Mouse (Mus musculus): ENCODE results near the gene Dgcr2. TPM values are rescaled to one million over a fixed set of nuclear protein-coding genes. Genes with fewer than 3 reads are reported as not detected.
A peak's percentile ranks its signal among the peaks of the same experiment; 100 is the strongest.

The Dgcr2 gene
- polyA plus RNA-seq, 1 experiment = 6.8 TPM

DNA sequence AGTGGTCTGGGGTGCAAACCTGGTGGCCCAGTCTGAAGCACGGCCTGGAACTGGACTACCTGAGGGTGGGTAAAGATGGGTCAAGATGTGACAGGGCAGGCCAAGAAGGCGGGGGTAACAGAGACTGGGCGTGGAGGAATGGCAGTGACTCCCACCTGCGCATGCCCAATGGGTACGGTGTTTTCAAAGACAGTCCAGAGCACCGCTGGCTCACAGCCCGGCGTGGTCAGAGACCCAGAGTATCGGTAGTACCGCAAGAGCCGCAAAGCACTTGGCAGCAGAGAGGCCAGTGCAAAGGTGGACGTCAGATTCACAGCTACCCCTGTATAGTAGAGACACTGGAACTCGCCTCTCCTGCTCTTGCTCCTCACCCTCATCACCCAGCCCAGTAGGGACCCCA, 62.9 kb downstream of the Dgcr2 start:
- TF ChIP-seq FLI1 (IDR thresholded peaks at IDR 0.05; ENCODE audit: low read length) = no peak
- H3K4me3 ChIP-seq (replicated peaks) = no peak overlapping the region
- H3K36me3 ChIP-seq (replicated peaks; ENCODE audit: low read length) = peaks cover 12% of the 10 kb centered on the region
- peaks cover 82% of the 10 kb centered on the region for H3K27me3 ChIP-seq (replicated peaks)
- H3K4me1 ChIP-seq = peaks cover 25% of the 10 kb centered on the region
- H3K9me3 ChIP-seq = no peaks in the 10 kb centered on the region; the same call in 1 of the 2 replicates

DNA sequence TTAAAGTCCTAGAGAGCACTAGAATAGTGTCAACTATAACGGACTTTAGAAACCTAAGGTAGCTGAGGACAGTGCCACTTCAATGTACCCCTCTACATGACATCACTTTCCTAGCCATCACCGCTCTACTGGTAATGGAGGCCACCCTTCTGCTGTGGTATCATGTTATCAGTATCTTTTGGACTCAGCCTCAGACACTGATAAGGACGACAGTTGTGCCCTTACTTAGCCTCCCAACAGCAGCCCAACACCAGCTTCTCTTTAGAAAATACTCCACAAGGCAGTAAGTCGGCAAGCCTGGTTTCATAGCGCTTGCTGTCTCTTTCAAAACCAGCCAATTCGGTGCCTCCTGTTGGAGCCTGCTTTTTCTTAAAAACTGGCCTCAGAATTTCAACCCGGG, 63.8 kb downstream of the Dgcr2 start:
- Histone ChIP-seq H3K27me3 (replicated peaks) (peaks cover 92% of the 10 kb centered on the region), H3K4me1 (peaks cover 25% of the 10 kb centered on the region), H3K9me3 (no peaks in the 10 kb centered on the region; the same call in 1 of the 2 replicates), H3K36me3 (replicated peaks; ENCODE audit: low read length) (peaks cover 3% of the 10 kb centered on the region), H3K4me3 (replicated peaks) (no peak overlapping the region)
- no peak for TF ChIP-seq GATA1 (IDR thresholded peaks at IDR 0.05; ENCODE audit: borderline replicate concordance, low read length)
- no peak for TF ChIP-seq FLI1 (IDR thresholded peaks at IDR 0.05; ENCODE audit: low read length)

DNA sequence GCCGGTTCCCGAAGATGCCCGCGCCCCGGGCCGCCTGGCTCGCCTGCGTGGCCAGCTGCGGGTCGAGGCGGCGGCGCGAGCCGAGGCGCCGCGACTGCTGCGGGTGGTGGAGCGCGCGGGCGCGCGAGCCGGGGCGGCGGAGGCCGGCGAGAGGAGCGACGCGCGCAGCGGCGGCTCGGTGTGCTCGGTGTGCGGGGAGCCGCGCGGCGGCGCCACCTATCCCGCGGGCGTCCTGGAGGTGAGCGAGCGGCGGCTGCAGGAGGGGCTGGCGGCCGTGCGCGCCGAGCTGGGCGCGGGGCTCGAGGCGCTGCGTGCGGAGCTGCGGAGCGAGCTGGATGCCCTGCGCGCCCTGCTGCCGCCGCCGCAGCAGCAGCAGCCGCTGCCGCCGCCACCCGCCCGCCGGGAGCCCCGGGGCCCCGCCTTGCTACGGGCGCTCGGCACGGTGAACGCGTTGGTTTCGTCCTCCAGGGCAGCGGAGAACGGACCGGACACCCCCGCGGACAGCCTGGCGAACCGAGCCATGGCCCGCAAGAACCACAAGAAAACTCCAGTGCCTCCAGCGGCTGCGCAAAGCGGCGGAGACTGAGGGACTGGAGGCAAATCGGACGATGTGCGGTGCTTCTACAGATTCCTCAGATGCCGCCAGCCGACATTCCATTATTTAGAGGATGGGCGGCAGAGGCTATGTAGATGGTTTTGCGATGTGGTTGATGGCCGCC, 64.5 kb downstream of the Dgcr2 start:
- H3K27me3 ChIP-seq (replicated peaks) = peaks cover 99% of the 10 kb centered on the region
- no peaks in the 10 kb centered on the region for H3K36me3 ChIP-seq (replicated peaks; ENCODE audit: low read length)
- H3K9me3 ChIP-seq = no peaks in the 10 kb centered on the region; the same call in 1 of the 2 replicates
- H3K4me3 ChIP-seq (replicated peaks) = peak overlapping the region; percentile 83
- no peak for TF ChIP-seq FLI1 (IDR thresholded peaks at IDR 0.05; ENCODE audit: low read length)
- H3K4me1 ChIP-seq = peaks cover 25% of the 10 kb centered on the region

DNA sequence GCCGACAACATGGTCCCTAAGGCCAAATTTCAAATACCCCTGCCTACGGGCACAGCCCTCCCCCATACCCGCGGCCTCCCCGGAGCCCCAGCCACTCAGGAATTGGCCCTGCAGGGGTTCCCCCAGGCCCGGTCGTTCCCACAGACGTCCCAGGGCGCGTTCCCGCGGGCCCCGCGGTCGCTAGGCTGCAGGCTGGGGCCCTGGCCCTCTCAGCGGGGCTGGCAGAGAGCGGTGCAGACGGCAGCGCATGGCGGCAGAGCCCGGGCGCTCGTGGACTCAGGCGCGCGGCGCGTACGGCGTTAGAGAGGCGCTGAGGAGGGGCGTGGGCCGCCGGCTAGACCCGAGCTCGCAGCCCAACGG, 65.1 kb downstream of the Dgcr2 start:
- Histone ChIP-seq H3K4me3 (replicated peaks) (peak overlapping the region; percentile 83), H3K9me3 (no peaks in the 10 kb centered on the region; the same call in 1 of the 2 replicates), H3K4me1 (peaks cover 28% of the 10 kb centered on the region), H3K36me3 (replicated peaks; ENCODE audit: low read length) (no peaks in the 10 kb centered on the region), H3K27me3 (replicated peaks) (peaks cover 100% of the 10 kb centered on the region)
- TF ChIP-seq GATA1 (IDR thresholded peaks at IDR 0.05; ENCODE audit: borderline replicate concordance, low read length) = no peak
- no peak for TF ChIP-seq FLI1 (IDR thresholded peaks at IDR 0.05; ENCODE audit: low read length)

DNA sequence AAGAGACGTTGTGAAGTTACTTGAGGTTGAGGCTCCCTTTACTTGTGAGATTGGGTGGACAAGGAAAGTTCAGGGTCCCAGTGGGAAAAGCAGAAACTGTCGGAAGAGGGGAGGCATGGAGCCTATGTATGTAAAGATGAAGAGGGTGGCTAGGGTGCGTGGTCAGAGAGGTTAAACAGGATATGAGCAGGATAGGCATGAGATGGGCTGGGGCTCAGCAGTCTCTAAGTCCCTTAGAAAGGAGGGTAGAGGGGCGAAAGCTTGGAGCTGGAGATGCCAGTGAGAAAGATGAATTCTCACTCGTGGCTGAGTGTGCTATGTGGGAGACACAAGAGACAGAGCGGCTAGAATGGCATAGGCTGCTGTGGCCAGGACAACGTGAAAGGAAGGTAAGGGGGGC, 65.5 kb downstream of the Dgcr2 start, which contains the start of gene B830017H08Rik:
Gene B830017H08Rik (plus strand): TSS at position 301 of the 400 bp plus-strand sequence.
- Histone ChIP-seq H3K36me3 (replicated peaks; ENCODE audit: low read length) (no peaks in the 10 kb centered on the region), H3K4me1 (peaks cover 32% of the 10 kb centered on the region), H3K4me3 (replicated peaks) (peak within 1 kb of the TSS; percentile 83), H3K27me3 (replicated peaks) (peaks cover 100% of the 10 kb centered on the region), H3K9me3 (no peaks in the 10 kb centered on the region; the same call in 1 of the 2 replicates)
- TF ChIP-seq GATA1 (IDR thresholded peaks at IDR 0.05; ENCODE audit: borderline replicate concordance, low read length) = no peak
- no peak for TF ChIP-seq FLI1 (IDR thresholded peaks at IDR 0.05; ENCODE audit: low read length)

DNA sequence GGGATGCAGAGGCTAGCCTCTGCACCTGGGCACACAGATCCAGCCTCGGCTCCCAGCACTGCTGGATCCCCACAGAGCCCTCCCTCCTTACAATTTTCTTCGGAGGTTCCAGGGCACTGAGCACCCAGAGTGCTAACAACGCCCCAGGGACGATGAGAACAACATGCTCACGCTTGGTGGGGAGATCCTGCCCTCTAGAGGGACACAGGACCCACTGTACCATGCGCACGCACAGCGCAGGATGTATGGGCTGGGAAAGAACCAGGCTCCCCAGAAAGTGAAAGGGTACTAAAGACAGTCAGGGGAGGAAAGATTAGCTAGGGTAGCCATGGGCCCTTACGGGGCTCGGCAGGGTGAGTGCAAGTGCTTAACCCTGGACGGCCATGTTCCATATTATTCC, 66.6 kb downstream of the Dgcr2 start:
- Histone ChIP-seq H3K4me1 (peaks cover 36% of the 10 kb centered on the region), H3K4me3 (replicated peaks) (no peak overlapping the region), H3K9me3 (no peaks in the 10 kb centered on the region; the same call in 1 of the 2 replicates), H3K36me3 (replicated peaks; ENCODE audit: low read length) (no peaks in the 10 kb centered on the region), H3K27me3 (replicated peaks) (peaks cover 100% of the 10 kb centered on the region)
- TF ChIP-seq GATA1 (IDR thresholded peaks at IDR 0.05; ENCODE audit: borderline replicate concordance, low read length) (no peak), FLI1 (IDR thresholded peaks at IDR 0.05; ENCODE audit: low read length) (no peak)

DNA sequence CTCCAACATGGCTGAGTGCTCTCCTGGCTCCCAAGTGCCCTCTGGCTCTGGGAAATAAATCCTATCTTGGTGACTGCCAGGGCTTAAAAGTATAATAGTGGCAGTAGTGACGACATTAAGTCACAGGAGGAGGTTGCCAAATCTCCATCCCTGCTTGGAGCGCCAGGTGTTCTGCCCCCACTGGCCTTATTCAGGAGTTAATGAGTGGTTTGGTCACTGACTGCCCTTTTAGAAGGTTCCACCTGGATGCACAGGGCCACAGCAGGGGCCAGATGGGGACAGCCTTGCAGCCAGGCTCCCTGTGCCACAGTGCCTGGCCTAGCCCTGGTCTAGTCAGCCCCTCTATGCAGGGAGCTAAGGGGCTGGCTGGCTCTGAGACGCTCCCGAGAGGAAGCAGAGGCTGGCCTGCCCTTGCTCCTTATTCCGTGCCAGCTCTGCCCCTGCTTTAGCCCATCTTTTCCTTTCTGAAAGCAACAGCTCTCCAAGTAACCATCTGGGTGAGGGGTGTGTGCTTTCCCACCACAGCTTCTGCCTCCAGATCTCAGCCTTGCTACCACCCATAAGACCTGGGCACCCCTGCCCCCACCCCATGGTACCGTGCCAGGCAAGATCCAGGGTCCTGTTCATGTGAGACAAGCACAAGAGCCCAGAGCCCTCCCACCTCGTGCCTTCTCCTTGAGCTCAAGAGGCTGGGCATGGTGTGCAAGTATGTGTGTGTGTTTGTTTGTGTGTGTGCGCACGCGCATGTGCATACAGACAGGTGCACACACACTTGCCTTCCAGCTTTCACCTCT, 67.8 kb downstream of the Dgcr2 start:
- peaks cover 100% of the 10 kb centered on the region for H3K27me3 ChIP-seq (replicated peaks)
- no peak for TF ChIP-seq FLI1 (IDR thresholded peaks at IDR 0.05; ENCODE audit: low read length)
- no peak for TF ChIP-seq GATA1 (IDR thresholded peaks at IDR 0.05; ENCODE audit: borderline replicate concordance, low read length)
- no peaks in the 10 kb centered on the region for H3K36me3 ChIP-seq (replicated peaks; ENCODE audit: low read length)
- H3K9me3 ChIP-seq = no peaks in the 10 kb centered on the region; the same call in 1 of the 2 replicates
- H3K4me3 ChIP-seq (replicated peaks) = no peak overlapping the region
- H3K4me1 ChIP-seq = peaks cover 36% of the 10 kb centered on the region

DNA sequence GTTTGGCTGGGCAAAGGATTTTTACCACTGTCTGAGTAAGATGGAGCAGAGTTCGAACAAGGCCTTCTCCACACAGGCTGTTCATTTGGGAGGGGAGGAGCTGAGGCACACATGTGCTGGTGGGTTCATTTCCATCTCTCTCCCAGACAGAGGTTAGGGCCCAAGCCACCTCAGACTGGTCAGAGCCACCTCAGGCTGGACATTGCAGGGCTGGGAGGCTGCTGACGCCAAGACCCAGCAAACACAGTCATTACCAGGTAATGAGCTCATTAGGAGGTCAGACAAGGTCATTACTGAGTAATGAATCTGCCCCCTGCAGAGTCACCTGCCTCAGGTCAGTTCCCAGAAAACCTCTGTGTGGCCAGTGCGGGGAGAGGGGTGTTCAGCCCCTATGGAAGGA, 69.5 kb downstream of the Dgcr2 start:
- TF ChIP-seq FLI1 (IDR thresholded peaks at IDR 0.05; ENCODE audit: low read length) (no peak), GATA1 (IDR thresholded peaks at IDR 0.05; ENCODE audit: borderline replicate concordance, low read length) (no peak)
- Histone ChIP-seq H3K36me3 (replicated peaks; ENCODE audit: low read length) (no peaks in the 10 kb centered on the region), H3K4me3 (replicated peaks) (no peak overlapping the region), H3K9me3 (no peaks in the 10 kb centered on the region), H3K27me3 (replicated peaks) (peaks cover 98% of the 10 kb centered on the region), H3K4me1 (peaks cover 28% of the 10 kb centered on the region)

DNA sequence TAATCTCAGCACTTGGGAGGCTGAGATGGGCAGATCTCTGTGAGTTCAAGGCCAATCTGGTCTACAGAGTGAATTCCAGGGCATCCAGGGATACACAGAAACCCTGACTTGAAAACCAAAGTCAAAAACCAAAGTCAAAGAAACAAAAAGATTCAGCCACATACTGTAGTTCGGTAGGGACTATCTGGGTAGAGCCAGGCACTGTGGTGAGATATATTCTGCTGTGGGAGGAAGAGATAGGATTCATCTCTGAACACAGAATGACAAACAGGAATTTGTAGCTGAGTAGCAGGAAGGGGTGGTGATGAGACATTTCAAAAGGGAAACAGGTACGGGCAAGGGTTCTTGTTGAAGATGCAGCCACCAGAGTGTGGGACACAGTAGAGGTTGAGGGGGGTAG, 70.1 kb downstream of the Dgcr2 start:
- Histone ChIP-seq H3K36me3 (replicated peaks; ENCODE audit: low read length) (no peaks in the 10 kb centered on the region), H3K9me3 (no peaks in the 10 kb centered on the region), H3K4me1 (peaks cover 22% of the 10 kb centered on the region), H3K27me3 (replicated peaks) (peaks cover 97% of the 10 kb centered on the region), H3K4me3 (replicated peaks) (no peak overlapping the region)
- TF ChIP-seq GATA1 (IDR thresholded peaks at IDR 0.05; ENCODE audit: borderline replicate concordance, low read length) (no peak), FLI1 (IDR thresholded peaks at IDR 0.05; ENCODE audit: low read length) (no peak)

DNA sequence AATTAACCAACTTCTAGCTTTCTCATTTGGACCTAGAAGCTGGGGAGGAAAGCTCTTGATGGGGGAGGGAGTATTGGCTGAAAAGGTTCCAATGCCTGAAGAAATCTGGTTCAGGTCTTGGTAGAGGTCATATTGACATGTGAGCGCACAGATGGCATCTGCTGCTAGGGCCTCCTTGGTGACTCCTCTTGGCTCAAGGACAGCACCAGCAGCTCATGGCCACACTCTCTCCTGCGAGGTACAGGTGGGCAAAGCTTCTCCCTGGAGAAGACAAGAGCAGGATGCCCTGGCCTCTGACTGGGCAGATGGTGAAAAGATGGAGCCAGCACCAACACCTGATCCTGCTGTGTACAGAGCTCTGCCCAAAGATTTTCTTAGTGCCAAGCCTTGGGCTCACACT, 71.9 kb downstream of the Dgcr2 start:
- H3K4me3 ChIP-seq (replicated peaks) = no peak overlapping the region
- H3K4me1 ChIP-seq = peaks cover 11% of the 10 kb centered on the region
- H3K36me3 ChIP-seq (replicated peaks; ENCODE audit: low read length) = no peaks in the 10 kb centered on the region
- peaks cover 95% of the 10 kb centered on the region for H3K27me3 ChIP-seq (replicated peaks)
- TF ChIP-seq FLI1 (IDR thresholded peaks at IDR 0.05; ENCODE audit: low read length) (no peak), GATA1 (IDR thresholded peaks at IDR 0.05; ENCODE audit: borderline replicate concordance, low read length) (no peak)
- no peaks in the 10 kb centered on the region for H3K9me3 ChIP-seq
